Mouse (Mus musculus) myocyte (in vitro differentiated cells): ENCODE measurements around the gene Gm9821. TPM values are rescaled to one million over a fixed set of nuclear protein-coding genes. Genes with fewer than 3 reads are reported as not detected.

Experiments used
- H3K27me3 ChIP-seq: one replicate; pipeline ENCODE4 v1.6.1; 2011; ENCODE audit not compliant: control insufficient read depth, insufficient read depth, insufficient read length
- H3K36me3 ChIP-seq: one replicate; pipeline ENCODE4 v1.6.1; 2011; ENCODE audit not compliant: control insufficient read depth, insufficient read depth
- H3K4me2 ChIP-seq: one replicate; pipeline ENCODE4 v1.6.1; 2011; ENCODE audit warnings: low read depth, control low read depth
- H3K4me3 ChIP-seq: one replicate; pipeline ENCODE4 v1.5.1; 2011; ENCODE audit warnings: mild to moderate bottlenecking, control low read depth, moderate library complexity
- H3K79me2 ChIP-seq: one replicate; pipeline ENCODE4 v1.6.1; 2011; ENCODE audit not compliant: control insufficient read depth, insufficient read depth
- H3ac ChIP-seq: one replicate; pipeline ENCODE4 v1.6.1; 2011; ENCODE audit not compliant: control insufficient read depth, insufficient read length
- CEBPB ChIP-seq: IDR thresholded peaks from 2 replicates; pipeline ENCODE4 v1.6.1; 2011; ENCODE audit warnings: mild to moderate bottlenecking, moderate library complexity; ENCODE audit not compliant: poor library complexity, insufficient read depth, severe bottlenecking
- E2F4 ChIP-seq: IDR thresholded peaks from one replicate; pipeline ENCODE4 v1.6.1; 2011; ENCODE audit warnings: mild to moderate bottlenecking, control low read depth, moderate library complexity; ENCODE audit not compliant: insufficient read depth
- MAX ChIP-seq: IDR thresholded peaks from one replicate; pipeline ENCODE4 v1.6.1; 2011; ENCODE audit warnings: low read depth, mild to moderate bottlenecking, control low read depth
- MYOD1 ChIP-seq, 3 experiments: IDR thresholded peaks; one replicate each; pipeline ENCODE4 v1.6.1; 2011; ENCODE audit warnings: control low read depth in 2 of 3, low read depth in 2 of 3, mild to moderate bottlenecking in 2 of 3, moderate library complexity in 1 of 3; ENCODE audit not compliant: insufficient read length in 2 of 3, control insufficient read depth in 1 of 3
- MYOG ChIP-seq, 3 experiments: IDR thresholded peaks; one replicate each; pipeline ENCODE4 v1.6.1; 2011; ENCODE audit warnings: control low read depth in 2 of 3, low read depth in 2 of 3, mild to moderate bottlenecking in 2 of 3; ENCODE audit not compliant: insufficient read length in 2 of 3, control insufficient read depth in 1 of 3, insufficient read depth in 1 of 3
- POLR2A ChIP-seq: IDR thresholded peaks from one replicate; pipeline ENCODE4 v1.6.1; 2011; ENCODE audit warnings: low read depth, mild to moderate bottlenecking, control low read depth, moderate library complexity; ENCODE audit not compliant: insufficient read length
- POLR2AphosphoS2 ChIP-seq: IDR thresholded peaks from one replicate; pipeline ENCODE4 v1.6.1; 2011; ENCODE audit warnings: low read depth, control low read depth; ENCODE audit not compliant: insufficient read length
- REST ChIP-seq: IDR thresholded peaks from one replicate; pipeline ENCODE4 v1.6.1; 2011; ENCODE audit warnings: mild to moderate bottlenecking, control low read depth, moderate library complexity; ENCODE audit not compliant: insufficient read depth, insufficient read length
- SRF ChIP-seq: IDR thresholded peaks from one replicate; pipeline ENCODE4 v1.6.1; 2011; ENCODE audit warnings: low read depth; ENCODE audit not compliant: control insufficient read depth, insufficient read length
- TCF12 ChIP-seq: IDR thresholded peaks from one replicate; pipeline ENCODE4 v1.6.1; 2011; ENCODE audit warnings: mild to moderate bottlenecking, control low read depth; ENCODE audit not compliant: poor library complexity, insufficient read depth, severe bottlenecking
- TCF3 ChIP-seq: IDR thresholded peaks from one replicate; pipeline ENCODE4 v1.6.1; 2011; ENCODE audit warnings: low read depth, control low read depth; ENCODE audit not compliant: insufficient read length
- USF1 ChIP-seq: IDR thresholded peaks from one replicate; pipeline ENCODE4 v1.6.1; 2011; ENCODE audit warnings: low read depth, mild to moderate bottlenecking, control low read depth, moderate library complexity
- polyA plus RNA-seq: library from polyadenylated mRNA; unstranded; fragments of >200 nt; fragmentation: generic; extraction: Trizol; gene quantifications from one replicate; pipeline ENCODE4 v1.2.1, GENCODE M21; 2012; ENCODE audit warnings: missing spikeins

The Gm9821 gene
- polyA plus RNA-seq, 1 experiment: 4.7 TPM

GRCm38 (mm10) chr2:91958049-91958448, 12.5 kb downstream of the Gm9821 start:
- Histone ChIP-seq H3K27me3 (no peaks in the 10 kb centered on the region), H3ac (no peak overlapping the region), H3K4me2 (no peak overlapping the region), H3K4me3 (no peak overlapping the region), H3K36me3 (no peaks in the 10 kb centered on the region), H3K79me2 (peaks cover 65% of the 10 kb centered on the region)
- TF ChIP-seq SRF: no peak
- no peak for TF ChIP-seq POLR2A
- no peak for TF ChIP-seq TCF3
- TF ChIP-seq E2F4: no peak
- TF ChIP-seq TCF12: no peak
- no peak for TF ChIP-seq MYOD1 (IDR thresholded peaks at IDR 0.05; ENCODE audit: control insufficient read depth in 1 of 3, insufficient read length in 2 of 3, low read depth in 2 of 3)
- no peak for TF ChIP-seq USF1

GRCm38 (mm10) chr2:91958701-91959457, 13.4 kb downstream of the Gm9821 start:
- Histone ChIP-seq H3K36me3 (no peaks in the 10 kb centered on the region), H3ac (no peak overlapping the region), H3K27me3 (no peaks in the 10 kb centered on the region), H3K79me2 (peaks cover 60% of the 10 kb centered on the region), H3K4me2 (peak overlapping the region; percentile 12), H3K4me3 (no peak overlapping the region)
- peak in 1 of 3 experiments; percentile 55 for TF ChIP-seq MYOG (IDR thresholded peaks at IDR 0.05; ENCODE audit: control insufficient read depth in 1 of 3, insufficient read depth in 1 of 3, insufficient read length in 2 of 3, low read depth in 2 of 3)
- TF ChIP-seq MYOD1 (IDR thresholded peaks at IDR 0.05; ENCODE audit: control insufficient read depth in 1 of 3, insufficient read length in 2 of 3, low read depth in 2 of 3): peak in 2 of 3 experiments; percentile 5 to 22
- TF ChIP-seq MAX: no peak

GRCm38 (mm10) chr2:91959544-91960410, 14.3 kb downstream of the Gm9821 start:
- no peak overlapping the region for H3K4me3 ChIP-seq
- H3K36me3 ChIP-seq: no peaks in the 10 kb centered on the region
- TF ChIP-seq MYOD1 (IDR thresholded peaks at IDR 0.05; ENCODE audit: control insufficient read depth in 1 of 3, insufficient read length in 2 of 3, low read depth in 2 of 3) (peak in 1 of 3 experiments; percentile 14), POLR2A (no peak), MAX (no peak), TCF12 (no peak)
- peak overlapping the region; percentile 12 for H3K4me2 ChIP-seq
- H3ac ChIP-seq: no peak overlapping the region
- no peaks in the 10 kb centered on the region for H3K27me3 ChIP-seq
- peaks cover 53% of the 10 kb centered on the region for H3K79me2 ChIP-seq

GRCm38 (mm10) chr2:91960459-91960858, 15.0 kb downstream of the Gm9821 start:
- H3K27me3 ChIP-seq: no peaks in the 10 kb centered on the region
- H3K79me2 ChIP-seq: peaks cover 49% of the 10 kb centered on the region
- no peak for TF ChIP-seq TCF12
- TF ChIP-seq MYOG (IDR thresholded peaks at IDR 0.05; ENCODE audit: control insufficient read depth in 1 of 3, insufficient read depth in 1 of 3, insufficient read length in 2 of 3, low read depth in 2 of 3): no peak
- TF ChIP-seq MYOD1 (IDR thresholded peaks at IDR 0.05; ENCODE audit: control insufficient read depth in 1 of 3, insufficient read length in 2 of 3, low read depth in 2 of 3): no peak
- TF ChIP-seq CEBPB: no peak
- no peak for TF ChIP-seq USF1
- no peak for TF ChIP-seq E2F4
- no peak for TF ChIP-seq TCF3
- TF ChIP-seq REST: no peak
- TF ChIP-seq SRF: no peak
- no peak for TF ChIP-seq MAX
- TF ChIP-seq POLR2A: no peak
- TF ChIP-seq POLR2AphosphoS2: no peak
- H3K4me3 ChIP-seq: no peak overlapping the region
- no peak overlapping the region for H3K4me2 ChIP-seq
- no peak overlapping the region for H3ac ChIP-seq
- no peaks in the 10 kb centered on the region for H3K36me3 ChIP-seq
